Mouse (Mus musculus) neural tube, embryonic 14.5 days (tissue): ENCODE measurements at regions not wholly inside any gene's neighbourhood (a gene's known extent, or its start where the extent isn't known, plus 50 kb on each side); places are given as distances from the start of the nearest gene placed in this dataset.
"Not testable (repeated sequence)": the region's sequence is repeated elsewhere in the genome, so short reads cannot be mapped to it uniquely, and the experiment has no call there.

Experiments used
- ATAC-seq: fragments of 200-750 bp; cut with Nextera tagmentation; 2 replicates; pipeline ENCODE4 v1.8.0; 2017; ENCODE audit warnings: low read depth, mild to moderate bottlenecking, moderate TSS enrichment, moderate library complexity
- H3K27ac ChIP-seq: fragments of 300-500 bp; sonication (generic); 2 replicates; pipeline ENCODE4 v1.5.1; 2014; ENCODE audit warnings: low read depth, mild to moderate bottlenecking, control low read depth, low read length, moderate library complexity, mixed read lengths
- H3K27me3 ChIP-seq: fragments of 300-500 bp; sonication (generic); 2 replicates; pipeline ENCODE4 v1.6.1; 2014; ENCODE audit warnings: low read length; ENCODE audit not compliant: control insufficient read depth, insufficient read depth
- H3K36me3 ChIP-seq: fragments of 300-500 bp; sonication (generic); 2 replicates; pipeline ENCODE4 v1.6.1; 2014; ENCODE audit warnings: low read length, mixed read lengths; ENCODE audit not compliant: control insufficient read depth, insufficient read depth
- H3K4me1 ChIP-seq: fragments of 300-500 bp; sonication (generic); 2 replicates; pipeline ENCODE4 v1.6.1; 2014; ENCODE audit warnings: low read length; ENCODE audit not compliant: control insufficient read depth, insufficient read depth
- H3K4me2 ChIP-seq: fragments of 300-500 bp; sonication (generic); 2 replicates; pipeline ENCODE4 v1.6.1; 2014; ENCODE audit warnings: mild to moderate bottlenecking, low read depth, low read length, control low read depth
- H3K4me3 ChIP-seq: fragments of 300-500 bp; sonication (generic); 2 replicates; pipeline ENCODE4 v1.5.1; 2014; ENCODE audit warnings: low read depth, low read length, control low read depth, mixed read lengths
- H3K9ac ChIP-seq: fragments of 300-500 bp; sonication (generic); replicated peaks from 2 replicates; pipeline ENCODE4 v1.6.1; 2014; ENCODE audit warnings: low read depth, mild to moderate bottlenecking, control low read depth, low read length, mixed read lengths
- H3K9me3 ChIP-seq: fragments of 300-500 bp; sonication (generic); 2 replicates; pipeline ENCODE4 v1.6.1; 2016; ENCODE audit warnings: low read length; ENCODE audit not compliant: control insufficient read depth
- WGBS: fragments of 180-500 bp; shearing (Covaris S2); extraction: QIAGEN DNeasy Blood & Tissue Kit; methylation state at CpG from one replicate; pipeline ENCODE4 v1.1.7; 2014; 5-methylcytosine and 5-hydroxymethylcytosine counted together

DNA sequence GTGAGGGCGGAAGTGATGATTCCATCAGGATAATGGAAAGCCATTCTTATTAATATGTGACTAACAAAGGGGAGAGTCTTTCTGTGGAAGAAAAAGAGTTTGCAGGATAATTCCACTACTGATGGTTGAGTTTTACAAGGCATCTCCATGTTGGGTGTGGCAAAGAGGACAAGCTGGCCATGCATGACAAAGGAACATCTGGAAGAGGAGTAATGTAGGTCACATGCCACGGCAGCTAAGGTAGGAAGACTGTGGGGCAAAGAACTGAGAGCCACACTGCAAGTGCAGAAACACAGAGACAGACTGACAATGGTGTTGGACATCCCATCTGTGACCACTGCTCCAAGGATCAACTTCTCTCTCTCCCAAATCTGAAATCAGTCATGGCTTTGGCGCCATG is 196.4 kb upstream of the Gdi2 start:
- H3K27me3 ChIP-seq: no peaks in the 10 kb centered on the region
- no peaks in the 10 kb centered on the region for H3K4me1 ChIP-seq
- no peak overlapping the region for H3K27ac ChIP-seq
- ATAC-seq: no peak
- H3K9ac ChIP-seq: no peak overlapping the region
- H3K9me3 ChIP-seq: peaks cover 8% of the 10 kb centered on the region; the same call in 1 of the 2 replicates
- H3K4me3 ChIP-seq: no peak overlapping the region
- no peaks in the 10 kb centered on the region for H3K36me3 ChIP-seq
- no peak overlapping the region for H3K4me2 ChIP-seq
- WGBS: 78% methylated on average over 3 of the region's 3 CpGs

DNA sequence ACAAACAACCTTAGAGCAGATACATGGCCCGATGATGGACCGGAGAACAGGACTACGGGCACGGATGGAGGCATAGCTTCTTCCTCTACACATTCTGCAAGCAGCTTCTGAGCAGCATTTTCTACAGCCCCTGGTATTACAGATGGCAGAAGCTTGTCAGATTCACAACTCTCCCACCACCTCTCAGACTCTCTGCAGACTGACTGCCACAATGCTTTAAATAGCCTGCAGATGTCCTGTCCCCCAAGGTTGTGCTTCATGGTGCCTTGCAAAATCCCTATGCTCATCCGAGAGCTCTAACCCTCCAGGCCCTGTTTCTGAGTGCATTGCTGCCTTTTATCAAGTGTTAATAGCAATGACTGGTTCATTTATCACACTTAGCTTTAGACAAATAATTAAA is 194.3 kb upstream of the Gdi2 start:
- no peak for ATAC-seq
- H3K4me2 ChIP-seq: no peak overlapping the region
- H3K36me3 ChIP-seq: no peaks in the 10 kb centered on the region
- H3K27me3 ChIP-seq: no peaks in the 10 kb centered on the region
- peaks cover 8% of the 10 kb centered on the region; the same call in 1 of the 2 replicates for H3K9me3 ChIP-seq
- no peak overlapping the region for H3K4me3 ChIP-seq
- H3K4me1 ChIP-seq: no peaks in the 10 kb centered on the region
- 85% methylated on average over 5 of the region's 5 CpGs for WGBS
- H3K27ac ChIP-seq: no peak overlapping the region
- H3K9ac ChIP-seq: no peak overlapping the region

DNA sequence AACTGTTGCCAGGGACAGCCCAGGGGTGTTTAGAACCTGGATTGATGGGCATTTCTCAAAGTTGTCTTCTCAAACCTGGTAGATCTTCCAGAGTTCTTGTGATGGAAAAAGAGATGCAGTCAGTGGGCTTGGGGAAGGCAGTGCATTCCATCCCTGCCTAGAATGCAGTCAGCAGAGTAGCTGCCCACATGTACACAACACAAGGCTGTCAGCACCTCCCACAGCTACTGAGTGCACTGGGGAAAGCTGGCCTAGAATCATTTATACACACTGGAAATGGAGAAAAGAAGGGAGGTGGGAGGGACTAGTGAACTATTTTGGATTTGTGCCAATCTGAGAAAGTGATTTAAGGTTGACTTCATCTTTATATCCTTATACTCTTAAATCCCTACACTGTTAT is 183.0 kb upstream of the Gdi2 start:
- H3K27ac ChIP-seq, H3K36me3 ChIP-seq, H3K9me3 ChIP-seq, H3K4me3 ChIP-seq, H3K9ac ChIP-seq, H3K4me1 ChIP-seq, ATAC-seq, H3K4me2 ChIP-seq: not testable (repeated sequence)
- peaks cover 19% of the 10 kb centered on the region for H3K27me3 ChIP-seq

DNA sequence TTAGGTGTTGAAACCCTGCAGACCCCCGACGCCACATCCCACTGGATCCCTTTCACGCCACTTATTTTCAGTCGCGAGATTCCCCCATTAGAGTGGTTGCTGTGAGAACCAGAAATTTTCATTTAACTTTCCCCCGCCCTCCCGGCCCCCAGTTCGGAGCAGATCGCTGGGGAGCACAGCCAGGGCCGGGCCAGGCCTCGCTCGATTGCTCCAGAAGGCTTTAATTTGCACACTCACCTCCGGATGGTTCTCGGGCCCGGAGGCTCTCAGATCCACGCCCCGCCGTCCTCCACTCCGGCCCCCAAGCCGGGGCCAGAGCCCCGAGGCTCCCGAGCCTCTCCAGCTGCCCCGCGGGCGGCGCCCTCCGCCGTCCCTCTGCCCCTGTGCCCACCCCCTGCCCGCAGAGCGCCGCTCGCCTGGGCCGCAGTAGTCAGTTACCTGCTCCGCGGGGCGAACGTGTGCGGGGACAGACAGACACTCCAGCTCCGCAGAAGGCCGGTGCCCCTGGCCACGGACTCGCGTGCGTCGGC is 179.7 kb upstream of the Gdi2 start:
- Histone ChIP-seq H3K4me3 (peak overlapping the region; percentile 2; the same call in 1 of the 2 replicates), H3K36me3 (no peaks in the 10 kb centered on the region), H3K9me3 (no peaks in the 10 kb centered on the region), H3K4me1 (no peaks in the 10 kb centered on the region), H3K4me2 (0 out of 2 replicates have a peak overlapping the region, but pooled peaks have one; percentile 87), H3K27me3 (peaks cover 26% of the 10 kb centered on the region), H3K9ac (no peak overlapping the region), H3K27ac (no peak overlapping the region)
- 3% methylated on average over 45 of the region's 45 CpGs for WGBS
- ATAC-seq: peak; percentile 21; the same call in 1 of the 2 replicates

DNA sequence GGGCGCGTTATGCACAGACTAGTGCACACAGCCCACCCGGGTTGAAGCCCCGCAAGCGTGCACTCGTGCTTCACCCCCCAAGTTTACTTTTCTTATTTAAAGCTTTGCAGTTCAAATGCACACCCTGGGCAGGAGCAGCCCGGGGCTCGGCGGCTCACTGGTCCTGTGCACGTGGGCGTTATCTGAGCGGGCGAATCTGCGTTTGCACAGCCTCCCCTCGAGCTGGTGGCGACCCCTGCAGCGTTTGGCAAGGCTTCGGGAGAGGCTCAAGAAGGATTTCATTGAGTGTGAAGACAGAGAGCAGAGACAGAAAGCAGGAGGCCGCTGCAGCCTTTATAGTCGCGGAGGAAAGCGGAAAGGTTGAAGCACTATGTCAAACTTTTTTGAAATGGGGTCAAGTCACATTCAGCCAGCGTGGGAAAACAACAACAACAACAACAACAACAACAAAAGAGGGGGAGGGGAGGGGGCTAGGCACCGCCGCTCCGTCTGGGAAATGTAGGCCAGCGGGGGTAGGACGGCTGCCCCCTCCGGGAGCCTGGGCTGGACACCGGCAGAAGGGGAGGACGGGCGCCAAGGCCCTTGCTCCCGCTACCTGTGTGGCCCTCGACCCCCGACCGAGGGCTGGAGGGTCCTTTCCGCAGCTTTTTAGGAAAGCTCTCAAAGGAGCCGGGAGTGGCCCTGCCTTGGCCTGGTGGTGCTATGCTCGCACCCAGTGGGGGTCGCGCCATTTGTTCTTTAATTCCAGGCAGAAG is 178.7 kb upstream of the Gdi2 start:
- H3K9ac ChIP-seq: no peak overlapping the region
- no peak overlapping the region for H3K27ac ChIP-seq
- WGBS: under 1% methylated on average over 41 of the region's 41 CpGs
- no peaks in the 10 kb centered on the region for H3K9me3 ChIP-seq
- 0 out of 2 replicates have a peak, but pooled peaks have one; percentile 20 for ATAC-seq
- no peaks in the 10 kb centered on the region for H3K36me3 ChIP-seq
- no peak overlapping the region for H3K4me3 ChIP-seq
- peak overlapping the region; percentile 87; the same call in 1 of the 2 replicates for H3K4me2 ChIP-seq
- peaks cover 26% of the 10 kb centered on the region for H3K27me3 ChIP-seq
- no peaks in the 10 kb centered on the region for H3K4me1 ChIP-seq

DNA sequence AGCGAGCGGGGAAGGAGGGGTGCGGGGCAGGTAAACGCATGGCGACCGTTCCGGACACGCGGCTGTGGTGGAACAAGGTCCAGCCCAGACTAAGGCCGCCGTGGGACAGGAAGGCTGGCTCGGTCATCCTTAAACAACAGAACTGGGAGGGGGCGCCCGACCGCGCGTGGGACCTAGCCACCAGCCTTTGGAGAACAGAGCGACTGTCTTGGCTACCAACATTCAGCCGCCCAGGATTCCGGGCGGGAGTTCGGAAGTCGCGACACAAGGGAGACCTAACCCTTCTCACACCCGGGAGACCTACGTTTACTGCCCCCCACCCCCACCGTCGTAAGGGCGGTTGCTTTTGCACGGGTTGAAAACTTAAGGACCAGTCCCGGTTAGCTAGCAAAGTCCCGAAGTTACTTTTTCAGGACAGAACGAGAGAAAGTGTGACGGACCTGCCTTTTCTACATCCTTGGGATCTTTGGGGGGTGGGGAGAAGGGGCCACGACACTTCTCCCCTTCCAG is 178.1 kb upstream of the Gdi2 start:
- H3K4me1 ChIP-seq, H3K36me3 ChIP-seq, ATAC-seq, H3K27ac ChIP-seq, H3K9me3 ChIP-seq, H3K9ac ChIP-seq: not testable (repeated sequence)
- peak overlapping the region; percentile 87 for H3K4me2 ChIP-seq
- H3K4me3 ChIP-seq: peak overlapping the region; percentile 38
- WGBS: 1% methylated on average over 35 of the region's 35 CpGs
- peaks cover 26% of the 10 kb centered on the region for H3K27me3 ChIP-seq

DNA sequence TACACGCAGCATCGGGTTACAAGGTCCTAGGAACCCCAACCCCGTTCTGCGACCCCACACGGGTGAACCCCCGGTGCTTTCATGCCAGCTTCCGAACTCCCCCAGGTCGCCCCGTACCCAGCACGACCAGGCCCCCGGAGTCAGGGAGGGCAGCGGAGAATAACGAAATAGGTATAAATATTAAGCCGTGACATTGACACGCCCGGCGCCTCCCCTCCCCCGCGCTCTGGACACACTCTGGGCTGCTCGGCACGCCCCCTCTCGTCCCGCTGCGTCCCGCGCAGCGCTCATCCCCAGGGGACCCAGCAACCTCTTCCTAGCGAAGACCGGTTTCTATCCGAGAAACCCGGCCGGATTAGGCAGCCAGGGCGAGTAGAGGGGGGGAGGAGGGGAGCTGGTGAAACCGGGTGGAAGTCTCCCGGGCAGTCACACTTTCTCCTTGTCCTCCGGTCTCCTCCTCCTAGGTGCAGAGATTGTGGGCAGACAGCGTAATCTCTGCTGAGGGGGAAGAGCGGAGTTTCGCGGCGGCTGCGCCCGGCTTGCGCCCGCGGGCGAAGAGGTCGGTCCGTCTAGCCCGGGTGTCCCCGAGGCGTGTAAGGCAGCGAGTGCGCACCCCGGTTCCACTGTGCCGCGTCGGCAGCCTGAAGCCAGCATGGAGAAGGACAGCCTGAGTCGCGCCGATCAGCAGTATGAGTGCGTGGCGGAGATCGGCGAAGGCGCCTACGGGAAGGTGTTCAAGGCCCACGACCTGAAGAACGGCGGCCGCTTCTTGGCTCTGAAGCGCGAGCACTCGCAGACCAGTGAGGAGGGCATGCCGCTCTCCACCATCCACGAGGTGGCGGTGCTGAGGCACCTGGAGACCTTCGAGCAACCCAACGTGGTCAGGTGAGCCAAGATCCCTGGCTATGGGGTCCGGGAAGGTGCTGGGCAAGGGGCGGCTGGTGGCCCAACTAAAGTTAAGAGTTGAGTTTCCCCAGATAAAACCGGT is 177.1 kb upstream of the Gdi2 start:
- peak; percentile 73 for ATAC-seq
- Histone ChIP-seq H3K36me3 (no peaks in the 10 kb centered on the region), H3K9me3 (no peaks in the 10 kb centered on the region), H3K27ac (no peak overlapping the region), H3K4me1 (no peaks in the 10 kb centered on the region), H3K4me3 (peak overlapping the region; percentile 38), H3K9ac (peak overlapping the region; percentile 25; the same call in 1 of the 2 replicates), H3K4me2 (peak overlapping the region; percentile 87), H3K27me3 (peaks cover 26% of the 10 kb centered on the region)
- 2% methylated on average over 82 of the region's 82 CpGs for WGBS

DNA sequence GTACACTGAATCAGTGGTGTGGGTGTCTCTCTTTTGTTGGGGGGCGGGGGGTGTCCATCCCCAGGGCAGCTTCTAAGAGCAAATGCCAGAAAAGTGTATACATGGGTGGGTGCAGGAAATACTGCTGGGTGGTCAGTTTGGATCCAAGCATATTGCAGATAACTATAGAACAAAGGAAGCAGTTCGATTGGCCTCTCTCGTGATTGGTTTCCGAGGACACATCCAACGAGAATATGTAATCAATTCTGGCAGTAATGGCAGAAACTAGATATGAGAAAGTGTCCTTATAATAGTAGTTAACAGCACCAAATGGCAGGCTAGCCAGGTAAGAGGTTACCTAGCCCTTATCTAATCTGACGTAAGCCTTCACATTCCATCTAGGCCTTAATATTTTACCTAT is 165.2 kb upstream of the Gdi2 start:
- Histone ChIP-seq H3K4me2 (no peak overlapping the region), H3K27me3 (no peaks in the 10 kb centered on the region), H3K4me3 (no peak overlapping the region), H3K27ac (no peak overlapping the region), H3K4me1 (no peaks in the 10 kb centered on the region), H3K9ac (no peak overlapping the region), H3K36me3 (no peaks in the 10 kb centered on the region), H3K9me3 (no peaks in the 10 kb centered on the region)
- no peak for ATAC-seq
- WGBS: 71% methylated on average over 6 of the region's 6 CpGs
